Mouse (Mus musculus) MN1 (cell line): ENCODE results near the gene Lhx2.

Source experiments
- DNase-seq: peaks from one replicate; pipeline ENCODE4 v3.0.0-alpha.2; 2016; ENCODE audit warnings: low spot score

The Lhx2 gene

GRCm38 (mm10) chr2:38346881-38347764 is 8.0 kb downstream of the Lhx2 start:
- DNase-seq, result no peak

- DNase-seq, result peak; percentile 62
These were observed 8.9 kb downstream of the Lhx2 start for GRCm38 (mm10) chr2:38347811-38348551.

- DNase-seq, result no peak
These were observed 9.8 kb downstream of the Lhx2 start for GRCm38 (mm10) chr2:38348660-38349420.

DNA sequence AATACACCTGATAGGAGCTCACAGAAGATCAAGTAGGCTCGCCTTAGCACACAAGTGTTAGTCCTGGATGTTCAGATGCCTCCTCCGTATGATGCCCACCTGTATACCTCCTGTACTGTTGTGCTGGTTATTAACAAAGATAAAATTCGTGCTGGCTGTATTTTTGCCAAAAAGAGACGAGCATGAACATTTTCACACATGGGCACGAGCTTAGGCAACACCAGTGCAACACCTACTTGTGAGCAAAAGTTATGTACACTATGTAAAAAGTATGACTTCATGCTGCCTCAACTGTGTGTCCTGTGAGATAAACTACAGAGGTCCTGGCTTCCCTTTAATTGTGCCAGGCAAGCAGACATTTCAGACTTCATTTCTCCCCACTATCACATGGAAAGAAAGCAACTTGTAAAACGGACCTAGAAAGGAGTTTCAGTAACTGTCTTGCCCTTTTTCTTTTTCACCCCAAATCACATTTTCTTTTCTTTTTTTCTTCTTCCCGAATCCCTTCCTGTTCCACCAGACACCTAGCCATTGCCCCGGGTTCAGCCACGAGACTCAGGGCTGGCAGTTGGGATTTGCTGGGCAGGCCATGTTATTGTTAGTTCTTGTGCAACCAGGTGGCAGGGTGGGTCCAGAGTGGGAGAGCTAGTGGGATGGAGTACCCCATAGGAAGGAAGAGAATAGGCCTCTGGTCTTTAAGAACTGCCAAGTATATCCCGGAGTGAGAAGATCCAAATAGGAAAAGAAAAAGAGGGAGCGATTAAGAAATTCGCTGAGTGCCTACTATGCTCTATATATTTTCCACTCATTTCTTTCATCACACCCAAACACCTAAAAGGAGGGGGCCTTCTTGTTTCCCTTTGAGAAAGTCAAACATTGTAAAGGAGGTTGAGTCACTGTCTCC is 10.6 kb downstream of the Lhx2 start:
- no peak for DNase-seq

DNA sequence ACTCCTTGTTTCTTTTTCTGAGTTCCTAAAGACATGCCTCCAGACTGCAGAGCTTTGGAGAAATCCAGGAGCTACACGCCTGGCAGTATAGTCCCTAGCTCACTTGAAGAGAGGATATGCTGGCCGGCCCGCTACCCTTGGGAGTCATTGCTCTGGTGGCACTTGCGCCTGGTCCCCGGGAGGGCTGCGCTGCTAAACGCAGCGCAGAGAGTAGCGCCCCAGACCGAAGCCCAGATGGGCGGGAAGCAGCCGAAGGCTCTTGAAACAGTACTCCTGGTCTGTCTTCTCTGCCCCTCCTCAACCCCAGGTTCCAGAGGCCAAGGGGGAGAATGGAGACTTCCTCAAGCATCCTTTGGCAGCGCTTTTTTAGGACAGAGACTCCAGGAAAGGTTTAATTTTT is 11.3 kb downstream of the Lhx2 start:
- DNase-seq, result peak; percentile 69

GRCm38 (mm10) chr2:38350796-38351195 is 11.7 kb downstream of the Lhx2 start:
- peak; percentile 95 for DNase-seq

DNA sequence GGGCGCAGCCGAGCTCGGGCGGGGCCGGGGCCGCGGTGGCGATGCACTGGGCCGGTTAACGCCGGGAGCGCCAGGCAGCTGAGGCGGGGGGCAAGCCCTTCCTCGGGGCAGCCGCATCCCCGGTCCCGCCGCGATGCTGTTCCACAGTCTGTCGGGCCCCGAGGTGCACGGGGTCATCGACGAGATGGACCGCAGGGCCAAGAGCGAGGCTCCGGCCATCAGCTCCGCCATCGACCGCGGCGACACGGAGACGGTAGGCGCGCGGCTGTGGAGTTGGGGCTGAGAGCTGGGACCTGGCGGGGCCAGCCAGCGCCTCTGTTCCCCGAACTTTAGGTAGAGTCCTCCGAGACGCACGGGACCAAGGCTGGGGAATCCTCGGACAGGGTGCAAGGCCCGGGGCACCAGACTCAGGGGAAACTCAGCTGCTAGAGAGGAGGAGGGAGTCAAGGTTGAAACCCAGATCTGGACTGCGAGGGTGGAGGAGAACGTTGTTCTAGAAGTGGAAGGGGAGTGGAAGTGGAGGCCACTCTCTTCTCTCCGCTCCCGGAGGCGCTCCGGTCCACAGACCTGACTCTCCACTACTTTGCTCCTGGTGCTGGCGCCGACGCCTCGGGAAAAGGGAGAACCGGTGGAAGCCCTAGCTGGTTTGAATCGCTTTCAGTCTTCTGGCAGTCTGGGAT is 12.7 kb downstream of the Lhx2 start:
- no peak for DNase-seq

DNA sequence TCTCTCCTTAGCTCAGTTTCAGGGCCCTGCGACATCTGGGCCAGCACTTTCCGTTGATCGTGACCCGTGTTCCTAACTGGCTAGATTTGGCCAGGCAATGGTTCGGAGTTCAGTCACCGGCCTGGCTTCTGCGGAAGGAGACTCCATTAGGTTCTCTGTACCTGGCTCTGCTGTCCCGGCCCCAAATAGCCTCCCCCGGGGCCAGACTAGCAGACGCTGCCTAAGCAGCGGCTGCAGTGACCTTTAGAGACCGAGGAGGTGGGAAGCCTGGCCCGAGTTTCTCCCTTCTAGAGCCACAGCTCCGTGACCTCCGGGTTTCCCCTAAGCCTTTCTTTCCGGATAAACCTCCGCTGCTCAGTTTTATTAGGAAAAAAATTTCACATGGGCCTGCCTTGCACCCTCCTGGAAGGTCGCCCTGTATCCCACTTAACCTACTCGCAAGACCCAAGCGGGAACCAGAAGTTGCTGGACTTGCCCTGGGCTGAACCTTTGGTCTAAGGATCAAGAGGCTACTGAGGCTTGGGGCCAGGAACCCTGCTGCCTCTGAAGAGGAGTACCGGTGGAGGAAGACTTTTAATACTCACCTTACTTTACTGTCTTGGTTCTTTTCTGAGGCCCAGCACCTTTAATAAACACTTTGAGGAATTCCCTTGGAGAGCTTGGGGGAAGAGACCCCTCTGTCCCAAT is 13.4 kb downstream of the Lhx2 start:
- no peak for DNase-seq

GRCm38 (mm10) chr2:38353008-38353379 is 13.9 kb downstream of the Lhx2 start:
- DNase-seq, result no peak

GRCm38 (mm10) chr2:38353664-38354063 is 14.6 kb downstream of the Lhx2 start:
- no peak for DNase-seq

DNA sequence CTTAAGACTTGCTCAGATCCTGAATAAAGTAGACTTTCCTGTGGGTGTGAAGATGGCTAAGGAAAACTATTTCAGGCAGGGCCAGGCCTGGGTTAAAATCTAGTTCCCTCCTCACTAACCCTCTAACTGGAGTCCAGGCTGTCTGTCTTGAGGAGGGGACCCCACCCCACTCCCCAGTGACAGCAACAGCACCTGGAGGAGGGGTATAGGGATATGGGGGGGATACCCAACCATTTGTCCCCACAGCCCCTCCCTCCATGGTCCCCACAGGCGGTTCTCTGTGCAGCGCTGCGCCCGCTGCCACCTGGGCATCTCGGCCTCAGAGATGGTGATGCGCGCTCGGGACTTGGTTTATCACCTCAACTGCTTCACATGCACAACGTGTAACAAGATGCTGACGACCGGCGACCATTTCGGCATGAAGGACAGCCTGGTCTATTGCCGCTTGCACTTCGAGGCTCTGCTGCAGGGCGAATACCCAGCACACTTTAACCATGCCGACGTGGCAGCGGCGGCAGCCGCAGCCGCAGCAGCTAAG is 15.2 kb downstream of the Lhx2 start:
- DNase-seq, result no peak

DNA sequence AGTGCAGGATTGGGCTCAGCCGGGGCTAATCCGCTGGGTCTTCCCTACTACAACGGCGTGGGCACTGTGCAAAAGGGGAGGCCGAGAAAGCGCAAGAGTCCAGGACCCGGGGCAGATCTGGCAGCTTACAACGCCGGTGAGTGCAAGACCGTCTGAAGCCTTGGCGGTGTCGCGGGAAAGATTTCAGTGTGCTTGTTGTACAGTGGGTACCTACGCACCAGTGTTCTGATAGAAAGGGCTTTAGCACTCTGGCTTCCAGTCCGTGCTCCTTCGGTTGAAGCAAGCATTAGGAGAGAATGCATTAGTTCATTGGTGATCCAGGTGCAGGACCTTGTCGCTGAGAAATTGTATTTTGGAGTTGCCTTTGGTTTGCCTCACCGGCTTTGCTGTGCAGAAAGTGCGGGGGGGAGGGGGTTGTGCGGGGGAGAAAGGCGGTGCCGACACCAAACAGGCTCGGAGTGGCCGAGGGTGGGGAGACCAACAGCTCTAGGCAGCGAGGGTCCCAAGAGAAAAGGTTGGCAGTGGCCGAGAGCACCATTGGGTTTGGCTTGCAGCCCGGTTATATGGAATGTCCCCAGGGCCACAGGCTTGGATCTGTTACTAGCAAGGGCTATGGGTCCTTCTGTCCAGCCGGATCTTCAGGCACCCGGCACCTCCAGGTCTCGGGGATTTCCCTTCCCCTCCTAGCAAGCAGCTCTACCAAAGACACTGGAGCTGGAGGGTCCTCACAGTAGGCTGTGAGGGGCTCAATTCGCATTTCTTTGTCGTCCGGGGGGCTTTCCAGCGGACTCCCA is 15.8 kb downstream of the Lhx2 start:
- DNase-seq, result no peak

- DNase-seq, result no peak
These were observed 16.8 kb downstream of the Lhx2 start for GRCm38 (mm10) chr2:38355731-38356427.

GRCm38 (mm10) chr2:38356428-38357260 is 17.6 kb downstream of the Lhx2 start:
- no peak for DNase-seq

- no peak for DNase-seq
These were observed 18.5 kb downstream of the Lhx2 start for GRCm38 (mm10) chr2:38357294-38358246.

GRCm38 (mm10) chr2:38358611-38359010 is 19.5 kb downstream of the Lhx2 start:
- DNase-seq, result no peak
